Mouse (Mus musculus) testis, adult 2 months (tissue): ENCODE measurements at regions not wholly inside any gene's neighbourhood (a gene's known extent, or its start where the extent isn't known, plus 50 kb on each side); places are given as distances from the start of the nearest gene placed in this dataset.

Experiments
- CTCF ChIP-seq: fragments of 200-500 bp; IDR thresholded peaks from 2 replicates; pipeline ENCODE4 v1.5.1; 2012; ENCODE audit warnings: low read depth, mild to moderate bottlenecking, inconsistent platforms, low read length, moderate library complexity; ENCODE audit not compliant: control insufficient read depth, insufficient read depth, insufficient replicate concordance
- POLR2A ChIP-seq: fragments of 200-500 bp; IDR thresholded peaks from 2 replicates; pipeline ENCODE4 v1.6.1; 2012; ENCODE audit warnings: low read depth, mild to moderate bottlenecking, inconsistent platforms, low read length, moderate library complexity; ENCODE audit not compliant: control insufficient read depth

- TF ChIP-seq CTCF (no peak), POLR2A (no peak)
Measured at GRCm38 (mm10) chr2:172619168-172619567, 69.8 kb downstream of the Tfap2c start.
